Mouse (Mus musculus) hindbrain, postnatal 0 days (tissue): ENCODE measurements at regions not wholly inside any gene's neighbourhood (a gene's known extent, or its start where the extent isn't known, plus 50 kb on each side); places are given as distances from the start of the nearest gene placed in this dataset.

ENCODE experiments used
- ATAC-seq: fragments of 200-750 bp; cut with Nextera tagmentation; 2 replicates; pipeline ENCODE4 v1.8.0; 2017; ENCODE audit warnings: mild to moderate bottlenecking, moderate TSS enrichment, moderate library complexity
- DNase-seq: peaks from one replicate; pipeline ENCODE4 v3.0.0-alpha.2; 2015; ENCODE audit warnings: low spot score
- H3K27ac ChIP-seq: fragments of 300-500 bp; sonication (generic); 2 replicates; pipeline ENCODE4 v1.5.1; 2014; ENCODE audit warnings: mild to moderate bottlenecking
- H3K27me3 ChIP-seq: fragments of 300-500 bp; sonication (generic); 2 replicates; pipeline ENCODE4 v1.6.1; 2014; ENCODE audit warnings: low read length, mixed read lengths; ENCODE audit not compliant: insufficient read depth
- H3K36me3 ChIP-seq: fragments of 300-500 bp; sonication (generic); 2 replicates; pipeline ENCODE4 v1.6.1; 2014; ENCODE audit warnings: low read length, mixed read lengths; ENCODE audit not compliant: insufficient read depth
- H3K4me1 ChIP-seq: fragments of 300-500 bp; sonication (generic); 2 replicates; pipeline ENCODE4 v1.6.1; 2014; ENCODE audit warnings: antibody characterized with exemption, low read length, mixed read lengths; ENCODE audit not compliant: insufficient read depth
- H3K4me2 ChIP-seq: fragments of 300-500 bp; sonication (generic); 2 replicates; pipeline ENCODE4 v1.6.1; 2014; ENCODE audit warnings: low read depth, mild to moderate bottlenecking, low read length, moderate library complexity, mixed read lengths
- H3K4me3 ChIP-seq: fragments of 300-500 bp; sonication (generic); 2 replicates; pipeline ENCODE4 v1.5.1; 2014; ENCODE audit warnings: low read length
- H3K9ac ChIP-seq: fragments of 300-500 bp; sonication (generic); replicated peaks from 2 replicates; pipeline ENCODE4 v1.6.1; 2014; ENCODE audit warnings: mild to moderate bottlenecking, low read length, moderate library complexity, mixed read lengths
- H3K9me3 ChIP-seq: fragments of 300-500 bp; sonication (generic); 2 replicates; pipeline ENCODE4 v1.6.1; 2016; ENCODE audit warnings: low read length, mixed read lengths
- CTCF ChIP-seq: IDR thresholded peaks from 2 replicates; pipeline ENCODE4 v1.5.1; 2016; ENCODE audit warnings: antibody characterized with exemption, control low read depth, low read depth
- WGBS: fragments of 180-500 bp; shearing (Covaris S2); extraction: QIAGEN DNeasy Blood & Tissue Kit; methylation state at CpG from one replicate; pipeline ENCODE4 v1.1.7; 2014; 5-methylcytosine and 5-hydroxymethylcytosine counted together

DNA sequence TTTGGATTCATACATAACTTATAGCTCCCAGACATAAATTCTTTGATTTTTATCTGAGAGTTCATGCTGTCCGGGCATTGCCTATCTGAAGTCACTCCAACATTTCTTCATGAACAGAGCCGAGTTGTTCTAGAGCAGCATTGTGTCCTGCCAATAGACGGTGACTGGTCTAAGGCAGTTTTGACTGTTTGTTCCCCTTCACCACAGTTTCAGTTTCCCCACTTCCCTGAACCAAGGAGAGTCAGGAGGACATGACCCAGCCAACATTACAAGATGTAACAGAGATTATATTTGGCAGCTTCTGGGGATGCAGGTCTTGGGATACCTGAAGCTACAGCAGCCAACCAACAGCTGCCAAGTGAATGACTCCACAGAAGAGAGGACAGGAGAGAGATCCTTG is 154.0 kb upstream of the Arid1b start:
- DNase-seq (no peak), ATAC-seq (no peak)
- H3K27ac ChIP-seq, result no peak overlapping the region
- WGBS, result 88% methylated on average over 3 of the region's 3 CpGs
- H3K4me1 ChIP-seq, result no peaks in the 10 kb centered on the region
- no peaks in the 10 kb centered on the region for H3K27me3 ChIP-seq
- H3K4me2 ChIP-seq, result no peak overlapping the region
- no peak overlapping the region for H3K4me3 ChIP-seq
- no peak for TF ChIP-seq CTCF
- no peaks in the 10 kb centered on the region for H3K36me3 ChIP-seq
- H3K9me3 ChIP-seq, result no peaks in the 10 kb centered on the region
- no peak overlapping the region for H3K9ac ChIP-seq

DNA sequence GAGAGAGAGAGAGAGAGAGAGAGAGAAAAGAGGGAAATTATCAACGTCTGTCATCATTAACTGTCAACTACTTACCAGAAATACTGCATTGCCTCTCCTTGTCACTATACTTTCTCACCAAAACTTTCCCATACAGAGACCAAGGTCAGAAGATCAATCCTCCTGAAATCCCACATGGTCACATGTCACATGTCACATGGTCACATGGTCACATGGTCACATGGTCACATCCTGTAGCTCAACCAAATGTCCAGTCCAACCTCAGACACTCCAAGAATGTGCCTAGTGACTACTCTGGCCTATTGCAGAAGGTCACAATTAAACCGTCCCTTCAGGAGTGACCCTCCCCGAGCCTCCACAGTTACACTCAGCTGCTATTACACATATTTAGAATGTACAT is 135.8 kb upstream of the Arid1b start:
- H3K9me3 ChIP-seq, result no peaks in the 10 kb centered on the region
- no peaks in the 10 kb centered on the region for H3K4me1 ChIP-seq
- H3K27me3 ChIP-seq, result no peaks in the 10 kb centered on the region
- H3K4me2 ChIP-seq, result no peak overlapping the region
- H3K4me3 ChIP-seq, result no peak overlapping the region
- 88% methylated on average over 3 of the region's 3 CpGs for WGBS
- no peak for ATAC-seq
- no peaks in the 10 kb centered on the region for H3K36me3 ChIP-seq
- no peak for DNase-seq
- H3K9ac ChIP-seq, result no peak overlapping the region
- TF ChIP-seq CTCF, result no peak
- H3K27ac ChIP-seq, result no peak overlapping the region

DNA sequence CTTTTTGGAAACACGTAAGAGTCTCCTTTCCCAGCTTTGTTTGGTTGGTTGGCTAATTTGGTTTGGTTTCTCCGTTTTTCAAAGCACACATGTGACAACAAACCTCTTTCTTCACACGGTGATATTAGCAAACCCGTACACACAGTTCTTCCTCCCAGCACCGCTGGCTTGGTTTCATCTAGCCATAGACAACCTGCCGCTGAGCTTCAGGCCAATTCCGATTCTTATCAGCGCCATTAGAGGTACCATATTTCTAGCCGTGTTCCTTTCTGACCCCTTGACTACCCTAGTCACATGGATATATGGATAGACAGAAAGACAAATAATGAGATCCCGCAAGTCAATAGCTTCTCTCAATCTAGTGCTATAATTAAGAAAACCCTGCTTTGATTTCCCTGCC is 129.2 kb upstream of the Arid1b start:
- WGBS, result 78% methylated on average over 10 of the region's 10 CpGs
- H3K9ac ChIP-seq, result no peak overlapping the region
- no peaks in the 10 kb centered on the region for H3K36me3 ChIP-seq
- ATAC-seq (no peak), DNase-seq (no peak)
- TF ChIP-seq CTCF, result no peak
- H3K4me2 ChIP-seq, result no peak overlapping the region
- H3K4me1 ChIP-seq, result peaks cover 9% of the 10 kb centered on the region
- no peaks in the 10 kb centered on the region for H3K27me3 ChIP-seq
- no peak overlapping the region for H3K4me3 ChIP-seq
- H3K9me3 ChIP-seq, result no peaks in the 10 kb centered on the region
- H3K27ac ChIP-seq, result no peak overlapping the region

DNA sequence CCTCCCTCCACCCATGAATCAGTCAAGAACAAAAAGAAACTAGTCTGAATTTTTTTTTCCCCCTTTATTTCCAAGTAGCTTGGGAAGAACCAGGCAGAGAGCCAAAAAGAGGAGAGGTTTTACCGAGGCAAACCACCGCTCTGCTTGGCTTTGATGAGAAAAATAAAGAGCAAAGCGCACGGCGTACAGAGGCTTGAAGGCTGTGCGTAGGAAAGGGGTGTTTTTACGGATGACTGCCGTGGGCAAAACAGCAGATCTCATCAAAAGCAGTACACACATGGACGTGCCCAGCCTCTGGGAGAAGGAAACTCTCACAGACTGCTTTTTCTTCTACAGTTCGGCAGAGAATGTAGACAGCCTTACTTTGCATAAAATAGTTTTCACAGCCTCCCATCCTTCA is 128.5 kb upstream of the Arid1b start:
- ATAC-seq, result peak; percentile 56
- peaks cover 9% of the 10 kb centered on the region for H3K4me1 ChIP-seq
- H3K9ac ChIP-seq, result no peak overlapping the region
- no peaks in the 10 kb centered on the region for H3K9me3 ChIP-seq
- WGBS, result 12% methylated on average over 10 of the region's 10 CpGs
- H3K4me2 ChIP-seq, result peak overlapping the region; percentile 53
- no peaks in the 10 kb centered on the region for H3K36me3 ChIP-seq
- DNase-seq, result peak; percentile 84
- H3K27me3 ChIP-seq, result no peaks in the 10 kb centered on the region
- H3K27ac ChIP-seq, result 0 out of 2 replicates have a peak overlapping the region, but pooled peaks have one; percentile 15
- no peak for TF ChIP-seq CTCF
- peak overlapping the region; percentile 17 for H3K4me3 ChIP-seq

DNA sequence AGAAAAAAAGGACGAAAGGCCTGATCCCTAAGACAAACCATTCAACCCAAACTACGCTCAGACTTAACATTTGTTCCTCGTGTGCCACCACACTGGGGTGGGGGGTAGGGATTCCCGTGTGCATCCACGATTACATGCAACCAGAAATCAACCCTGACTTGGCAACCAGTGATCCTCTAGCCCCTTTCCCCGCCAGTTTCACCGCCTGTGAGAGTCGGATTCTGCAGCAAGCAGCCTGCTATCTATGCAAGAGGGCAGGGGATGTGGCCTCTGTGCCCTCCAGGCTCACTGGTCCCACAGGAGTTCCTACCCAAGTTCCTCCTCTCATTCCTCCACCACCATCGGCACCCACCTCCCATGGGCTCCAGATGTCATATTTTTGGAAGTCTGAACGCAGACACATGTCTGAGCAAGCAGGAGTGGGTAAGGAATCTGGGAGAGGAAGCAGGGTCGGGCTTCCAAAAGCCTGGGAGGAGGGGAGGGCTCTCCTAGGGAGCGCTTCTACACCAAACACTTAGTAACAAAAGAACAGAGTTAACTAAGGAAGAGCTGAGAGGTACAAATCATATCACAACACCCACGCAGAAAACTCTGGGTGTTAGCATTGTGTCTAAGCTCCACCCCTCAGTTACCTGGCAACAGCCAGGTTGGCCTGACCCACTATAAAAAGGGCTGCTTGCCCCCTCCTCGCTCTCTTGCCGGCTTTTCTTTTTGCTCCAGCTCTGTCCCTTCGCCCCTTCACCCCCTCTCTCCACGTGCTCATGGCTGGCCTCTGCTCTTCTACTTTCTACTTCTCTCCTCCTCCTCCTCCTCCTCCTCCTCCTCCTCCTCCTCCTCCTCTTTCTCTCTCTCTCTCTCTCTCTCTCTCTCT is 127.9 kb upstream of the Arid1b start:
- 0 out of 2 replicates have a peak overlapping the region, but pooled peaks have one; percentile 15 for H3K27ac ChIP-seq
- TF ChIP-seq CTCF, result no peak
- H3K4me3 ChIP-seq, result peak overlapping the region; percentile 17; the same call in 1 of the 2 replicates
- ATAC-seq (peak; percentile 27; the same call in 1 of the 2 replicates), DNase-seq (no peak)
- no peaks in the 10 kb centered on the region for H3K27me3 ChIP-seq
- peaks cover 9% of the 10 kb centered on the region for H3K4me1 ChIP-seq
- WGBS, result 21% methylated on average over 17 of the region's 17 CpGs
- peak overlapping the region; percentile 53 for H3K4me2 ChIP-seq
- no peaks in the 10 kb centered on the region for H3K36me3 ChIP-seq
- no peaks in the 10 kb centered on the region for H3K9me3 ChIP-seq
- H3K9ac ChIP-seq, result no peak overlapping the region

DNA sequence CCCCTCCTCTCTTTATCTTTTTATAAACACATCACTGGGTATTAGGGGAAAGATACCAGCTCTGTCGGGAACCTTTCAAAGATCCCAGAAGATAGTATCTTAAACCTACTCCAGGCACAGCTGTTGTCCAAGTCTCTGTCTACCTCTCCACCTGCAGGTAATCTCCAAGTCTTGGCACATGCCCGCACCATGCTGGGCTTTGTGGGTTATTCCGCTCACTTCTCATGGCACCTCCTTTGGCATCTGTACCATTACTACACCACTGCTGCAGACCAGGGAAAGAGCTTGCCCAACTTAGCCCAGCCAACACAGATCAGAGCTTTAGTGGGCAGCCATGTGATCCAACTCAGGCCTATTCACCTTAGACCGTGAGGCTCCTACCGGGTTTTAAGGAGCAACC is 127.0 kb upstream of the Arid1b start:
- 94% methylated on average over 5 of the region's 5 CpGs for WGBS

More for the DNA sequence above, 127.0 kb upstream of the Arid1b start:
- Histone ChIP-seq H3K9ac (no peak overlapping the region), H3K9me3 (no peaks in the 10 kb centered on the region), H3K4me1 (peaks cover 9% of the 10 kb centered on the region), H3K27ac (no peak overlapping the region), H3K4me2 (no peak overlapping the region), H3K27me3 (no peaks in the 10 kb centered on the region), H3K36me3 (no peaks in the 10 kb centered on the region), H3K4me3 (no peak overlapping the region)
- DNase-seq (no peak), ATAC-seq (no peak)
- TF ChIP-seq CTCF, result no peak
